20 mouse cellular contexts compared by ENCODE assay signal in the genomic region with DNA sequence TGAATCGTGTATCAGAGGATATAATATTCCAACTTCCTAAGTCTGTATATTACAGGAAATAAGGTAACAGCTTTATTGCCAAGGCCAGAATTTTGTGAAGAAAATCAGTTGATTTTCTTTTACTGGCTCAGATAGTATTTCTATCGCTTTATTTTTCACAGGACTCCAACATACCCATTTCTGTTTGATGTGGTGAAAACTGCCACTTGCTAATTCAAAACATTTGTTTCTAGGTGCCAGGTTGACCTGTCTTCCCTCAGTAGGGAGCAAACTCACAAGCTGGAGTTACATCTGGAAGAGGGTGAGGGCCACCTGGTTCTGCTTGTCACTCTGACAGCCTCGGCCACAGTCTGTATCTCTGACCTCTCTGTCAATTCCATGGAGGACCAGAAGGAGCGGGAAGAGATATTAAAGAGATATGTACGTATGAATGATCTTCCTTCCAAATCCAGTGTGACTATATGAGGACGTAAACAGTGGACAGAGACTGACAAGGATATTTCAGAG.
"Had no signal": no experiment of that assay in that cellular context is flagged by ENCODE, and none has a peak within 500 bp of the region (broad histone marks: within the 10 kb centered on the region; RNA-seq: fewer than 3 reads in every experiment).

No protein-coding gene starts in this region.

- H3K36me3 ChIP-seq: kidney, embryonic 15.5 days; limb, embryonic 13.5 days; liver, embryonic 12.5 days; liver, embryonic 15.5 days; lung, embryonic 15.5 days; midbrain, embryonic 10.5 days; neural tube, embryonic 13.5 days had no signal

- H3K9me3 ChIP-seq: kidney, embryonic 15.5 days; limb, embryonic 13.5 days; liver, embryonic 12.5 days; liver, embryonic 15.5 days; lung, embryonic 15.5 days; megakaryocyte, embryonic 14.5 days; midbrain, embryonic 10.5 days; neural tube, embryonic 13.5 days had no signal

- H3K4me3 ChIP-seq: kidney, embryonic 15.5 days; left cerebral cortex, adult 2 months; limb, embryonic 13.5 days; liver, embryonic 12.5 days; liver, embryonic 15.5 days; lung, embryonic 15.5 days; megakaryocyte, embryonic 14.5 days; midbrain, embryonic 10.5 days; neural tube, embryonic 13.5 days had no signal

- H3K27ac ChIP-seq: kidney, embryonic 15.5 days; left cerebral cortex, adult 2 months; limb, embryonic 13.5 days; liver, embryonic 12.5 days; liver, embryonic 15.5 days; lung, embryonic 15.5 days; midbrain, embryonic 10.5 days; neural tube, embryonic 13.5 days had no signal

- H3K4me2 ChIP-seq: kidney, embryonic 15.5 days; limb, embryonic 13.5 days; liver, embryonic 12.5 days; liver, embryonic 15.5 days; lung, embryonic 15.5 days; neural tube, embryonic 13.5 days had no signal

- DNase-seq: kidney, adult 8-10 months; kidney, postnatal 10 days; kidney, postnatal 36 days; layer of hippocampus, postnatal 36 days; liver; lung, adult 18-20 months; lung, postnatal 10 days; lung, postnatal 36 days; midbrain, embryonic 14.5 days; thymus, adult 18-20 months; thymus, postnatal 36 days had no signal

- H3K27me3 ChIP-seq: kidney, embryonic 15.5 days; limb, embryonic 13.5 days; liver, embryonic 12.5 days; liver, embryonic 15.5 days; lung, embryonic 15.5 days; megakaryocyte, embryonic 14.5 days; neural tube, embryonic 13.5 days had no signal

- H3K9ac ChIP-seq: kidney, embryonic 15.5 days; limb, embryonic 13.5 days; liver, embryonic 12.5 days; liver, embryonic 15.5 days; lung, embryonic 15.5 days; neural tube, embryonic 13.5 days had no signal

- H3K4me1 ChIP-seq: kidney, embryonic 15.5 days; liver, embryonic 12.5 days; liver, embryonic 15.5 days; lung, embryonic 15.5 days; megakaryocyte, embryonic 14.5 days had no signal

- ATAC-seq: liver, embryonic 12.5 days had no signal
